Mouse (Mus musculus): ENCODE results near the gene Krt24.
"Not testable (repeated sequence)": the region's sequence is repeated elsewhere in the genome, so short reads cannot be mapped to it uniquely, and the experiment has no call there.

Gene Krt24

GRCm38 (mm10) chr11:99253893-99254292, 31.2 kb downstream of the Krt24 start:
- DNase-seq (ENCODE audit: low read depth, low spot score): no peak

DNA sequence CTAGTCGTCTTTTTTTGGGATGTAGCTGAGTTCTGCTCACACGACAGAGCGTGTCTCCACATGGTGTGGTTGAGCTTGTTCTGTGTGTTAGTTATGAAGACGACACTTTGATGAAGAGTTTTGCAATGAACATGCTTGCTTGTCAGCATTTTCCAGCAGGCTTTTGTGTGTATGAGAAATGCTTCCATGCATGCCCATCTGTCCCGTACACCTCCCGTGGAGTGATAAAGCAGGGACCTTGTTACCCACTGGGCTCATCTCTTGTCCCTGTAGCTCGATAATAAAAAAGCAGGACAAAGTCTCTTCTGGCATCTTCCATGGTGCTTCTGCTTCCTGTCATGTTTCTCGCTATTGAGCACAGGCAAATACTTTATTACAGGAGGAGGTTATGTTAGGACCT, 32.4 kb downstream of the Krt24 start:
- DNase-seq (ENCODE audit: low read depth, low spot score): no peak

DNA sequence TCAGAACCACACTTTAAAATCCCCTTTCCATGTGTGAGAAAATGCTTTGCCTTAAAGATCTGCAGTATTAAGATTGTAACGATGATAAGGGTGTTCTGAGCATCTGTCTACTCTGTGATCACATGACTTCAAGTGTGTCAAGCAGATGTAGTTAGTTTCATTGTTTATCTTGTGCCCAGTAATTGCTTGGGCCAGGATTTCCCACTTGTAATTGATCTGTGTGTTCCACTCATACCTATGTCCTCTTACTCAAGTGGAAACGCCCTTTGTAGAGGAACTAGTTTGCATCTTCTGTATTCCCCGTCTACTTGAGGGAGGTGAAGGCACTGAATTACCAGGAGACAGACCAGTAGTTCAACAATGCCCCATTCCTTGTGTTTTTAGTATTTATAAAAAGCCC, 34.4 kb downstream of the Krt24 start:
- DNase-seq (ENCODE audit: low read depth, low spot score): no peak

DNA sequence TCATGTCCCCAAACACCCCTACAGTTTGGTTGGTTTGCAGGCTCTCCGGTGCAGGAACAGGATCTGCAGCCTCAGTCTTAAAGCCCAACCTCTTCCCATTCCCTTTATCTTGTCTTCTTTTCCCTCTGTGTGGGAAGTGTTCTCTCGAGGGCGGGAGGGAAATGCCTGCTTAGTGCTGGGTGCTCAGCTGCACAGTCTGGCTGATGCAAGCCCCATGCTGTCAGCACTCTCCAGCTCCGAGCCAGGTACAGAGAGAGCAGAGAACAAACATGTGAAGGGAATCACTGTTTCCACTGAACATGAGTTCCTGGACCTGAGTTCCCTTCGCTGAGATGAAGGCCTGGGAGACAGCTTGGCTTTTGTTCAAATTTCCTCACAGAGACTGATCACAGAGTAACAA, 34.8 kb downstream of the Krt24 start:
- no peak for DNase-seq (ENCODE audit: low read depth, low spot score)

DNA sequence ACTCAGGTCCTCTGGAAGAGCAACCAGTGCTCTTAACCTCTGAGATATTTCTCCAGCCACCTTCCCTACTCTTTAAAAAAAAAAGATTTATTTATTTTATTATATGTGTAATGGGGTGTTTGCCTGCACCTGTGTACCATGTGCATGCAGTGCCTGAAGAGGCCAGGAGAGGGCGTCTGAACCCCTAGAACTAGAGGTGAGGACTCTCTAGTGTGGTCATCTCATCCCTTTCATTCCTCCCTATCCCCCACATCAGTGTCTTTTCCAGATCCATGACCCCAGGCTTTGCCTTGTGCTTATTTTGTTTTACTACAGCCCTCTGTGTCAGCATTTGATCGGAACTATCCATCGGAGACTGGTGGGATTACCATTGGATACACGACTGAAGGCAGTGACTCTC, 35.9 kb downstream of the Krt24 start:
- peak; percentile 33 for DNase-seq (ENCODE audit: low read depth, low spot score)

DNA sequence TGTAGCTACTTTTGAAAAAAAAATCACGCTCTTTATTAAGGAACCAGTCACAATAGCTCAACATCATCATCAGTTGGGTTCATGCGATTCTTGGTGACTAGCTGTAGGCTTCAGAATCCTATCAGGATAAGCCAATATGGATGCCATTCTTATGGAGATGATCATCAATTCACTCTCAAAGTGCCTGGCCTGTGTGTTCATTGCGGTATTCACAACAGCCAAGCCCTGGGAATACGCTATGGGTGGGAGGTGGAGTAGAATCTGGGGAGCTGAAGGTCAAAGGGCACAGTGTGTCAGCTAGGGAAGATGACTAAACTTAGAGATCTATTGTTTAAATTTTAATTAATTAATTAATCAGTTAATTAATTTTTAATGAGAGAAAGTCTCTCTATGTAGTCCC, 37.1 kb downstream of the Krt24 start:
- no peak for DNase-seq (ENCODE audit: low read depth, low spot score)

DNA sequence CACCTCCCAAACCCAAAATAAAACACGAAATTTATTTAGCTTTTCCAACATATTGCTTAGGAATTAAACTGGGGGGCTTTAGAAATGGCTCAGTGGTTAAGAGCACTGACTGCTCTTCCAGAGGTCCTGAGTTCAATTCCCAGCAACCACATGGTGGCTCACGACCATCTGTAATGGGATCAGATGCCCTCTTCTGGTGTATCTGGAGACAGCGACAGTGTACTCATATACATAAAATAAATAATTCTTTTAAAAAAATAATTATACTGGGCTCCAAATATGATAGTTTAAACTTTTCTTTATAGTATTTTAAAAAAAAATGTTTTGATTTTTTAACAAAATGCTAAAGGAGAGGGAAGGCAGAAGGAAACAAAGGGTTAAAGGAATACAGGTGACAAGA, 40.5 kb downstream of the Krt24 start:
- DNase-seq (ENCODE audit: low read depth, low spot score): not testable (repeated sequence)

- peak; percentile 29 for DNase-seq (ENCODE audit: low read depth, low spot score)
Measured at GRCm38 (mm10) chr11:99243820-99244374, 41.2 kb downstream of the Krt24 start, which contains the start of gene Krt222. Gene Krt222, minus strand, starts transcription at chr11:99244085.

DNA sequence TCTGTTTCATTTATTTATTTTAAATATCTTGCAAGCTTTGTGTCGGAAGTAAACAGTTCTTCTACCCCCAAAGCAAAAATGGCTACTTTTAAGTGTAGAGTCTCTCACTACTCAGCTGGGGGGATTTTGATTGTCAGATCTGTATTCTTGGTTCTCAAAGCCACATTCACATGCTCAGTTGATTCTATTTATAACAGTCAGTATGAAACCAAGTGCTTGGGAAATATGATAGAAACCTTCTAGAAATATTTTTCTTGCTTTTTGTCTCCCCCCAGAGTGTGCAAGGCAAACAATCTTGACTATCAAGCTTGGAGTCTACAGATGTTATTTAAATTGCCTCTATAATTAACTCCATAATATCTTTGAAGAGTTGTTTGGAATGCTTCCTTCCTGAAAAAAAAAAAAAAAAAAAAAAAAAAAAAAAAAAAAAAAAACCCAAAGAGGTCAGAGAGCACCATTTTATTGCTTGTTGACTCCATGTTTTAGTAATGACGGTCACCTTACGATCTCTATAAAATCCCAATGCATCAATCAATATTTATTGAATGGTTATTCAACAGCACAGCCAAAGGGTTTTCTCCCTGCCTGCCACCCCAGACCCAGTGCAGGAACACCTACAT, 41.8 kb downstream of the Krt24 start:
- no peak for DNase-seq (ENCODE audit: low read depth, low spot score)

- no peak for DNase-seq (ENCODE audit: low read depth, low spot score)
Measured at GRCm38 (mm10) chr11:99242056-99242455, 43.0 kb downstream of the Krt24 start.

DNA sequence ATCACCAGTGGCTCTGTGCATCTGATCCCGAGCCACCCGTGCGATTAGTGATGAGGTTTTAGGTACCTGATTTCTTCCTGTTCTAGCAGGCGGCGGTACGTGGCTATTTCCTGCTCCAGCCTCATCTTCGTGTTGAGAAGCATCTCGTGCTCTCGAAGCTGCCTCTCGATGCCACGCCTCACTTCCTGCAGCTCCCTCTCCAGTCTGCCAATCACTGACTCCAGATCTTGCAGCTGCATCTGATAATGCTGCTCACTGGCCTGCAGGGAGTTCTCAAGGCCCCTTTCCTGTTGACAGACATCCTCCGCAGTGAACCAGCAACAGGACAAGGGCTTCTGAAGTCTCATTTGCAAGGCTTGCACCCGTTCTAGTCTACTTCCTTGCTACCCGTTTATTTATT, 46.6 kb downstream of the Krt24 start:
- peak; percentile 91 for DNase-seq (ENCODE audit: low read depth, low spot score)

DNA sequence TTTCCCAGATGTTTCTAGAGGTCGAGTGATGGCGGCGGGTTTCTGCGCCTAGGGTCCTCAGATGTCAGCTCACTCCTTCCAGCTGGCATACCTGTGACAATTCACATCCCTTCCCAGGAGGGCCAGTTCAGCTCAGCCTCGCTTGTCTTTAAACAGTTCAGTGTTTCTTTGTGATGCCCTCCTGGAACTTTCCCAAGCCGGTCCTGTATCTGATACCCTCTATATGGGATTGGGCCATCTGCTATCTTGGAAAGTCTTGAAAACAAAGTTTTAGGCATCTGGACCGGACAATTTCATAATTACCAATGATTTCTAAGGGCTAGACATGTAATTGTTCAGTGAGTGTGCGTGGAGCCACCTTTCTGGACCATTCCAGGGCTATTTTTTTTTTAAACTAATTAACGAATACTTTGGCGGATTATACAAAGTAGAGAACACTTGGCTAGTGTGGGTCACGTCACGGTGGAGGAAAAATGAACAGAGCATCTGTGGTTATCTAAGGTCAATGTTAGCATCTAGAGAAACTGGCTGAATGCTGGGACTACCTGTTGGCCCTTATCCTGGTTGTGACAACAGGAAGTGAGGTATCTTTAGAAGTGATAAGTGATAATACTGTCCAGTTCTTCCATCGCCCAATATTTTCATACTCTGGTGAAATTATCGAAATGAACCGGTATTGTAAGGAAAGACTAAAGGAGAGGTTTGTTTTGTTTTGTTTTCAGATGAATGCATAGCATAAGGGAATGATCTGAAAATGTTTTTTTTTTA, 53.8 kb downstream of the Krt24 start:
- no peak for DNase-seq (ENCODE audit: low read depth, low spot score)

DNA sequence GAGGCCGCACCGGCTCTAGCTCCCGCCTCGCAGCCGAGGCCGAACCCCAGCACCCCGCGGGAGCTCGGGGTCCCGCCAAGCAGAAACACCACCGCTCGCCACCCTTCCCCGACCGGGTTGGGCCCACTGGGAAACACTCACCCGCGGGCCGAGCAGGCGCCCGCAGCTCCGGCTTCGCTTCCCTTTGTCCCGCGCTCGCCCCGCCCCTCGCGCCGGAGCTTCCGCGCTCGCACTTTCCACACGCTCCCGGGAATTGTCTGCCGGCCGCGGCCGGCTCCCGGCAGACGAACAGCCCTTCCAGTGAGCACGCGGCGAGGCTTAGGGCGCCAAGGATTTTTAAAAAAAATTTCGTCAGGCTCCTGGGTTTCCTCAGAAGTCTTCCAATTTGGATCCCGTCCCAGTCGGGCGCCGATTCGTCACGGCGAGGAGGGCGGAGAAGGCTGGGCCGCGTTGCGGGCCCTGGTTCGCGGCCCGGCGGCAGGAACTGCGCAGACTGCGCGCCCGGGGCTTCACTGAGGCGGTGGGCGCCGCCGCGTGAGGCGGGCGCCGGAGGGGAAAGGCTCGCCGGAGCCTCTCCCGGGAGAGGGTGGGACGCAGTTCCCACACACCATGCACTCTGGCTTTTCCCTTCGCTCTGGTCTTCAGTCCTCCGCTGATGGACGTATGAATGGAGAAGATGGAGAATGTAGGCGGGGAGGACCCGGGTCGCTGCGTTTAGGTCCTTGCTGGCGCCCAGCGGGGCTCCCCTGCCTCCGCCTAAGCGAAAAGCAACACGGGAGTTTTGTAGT, 54.6 kb downstream of the Krt24 start, which contains the start of gene Smarce1:
Gene Smarce1 (minus strand): TSS at position 757 of the 788 bp plus-strand sequence.
- peak; percentile 89 for DNase-seq (ENCODE audit: low read depth, low spot score)

Data from CD4-positive helper T cell, adult 2 months (primary cell).